Mouse (Mus musculus): ENCODE results near the gene Crispld2.

DNA sequence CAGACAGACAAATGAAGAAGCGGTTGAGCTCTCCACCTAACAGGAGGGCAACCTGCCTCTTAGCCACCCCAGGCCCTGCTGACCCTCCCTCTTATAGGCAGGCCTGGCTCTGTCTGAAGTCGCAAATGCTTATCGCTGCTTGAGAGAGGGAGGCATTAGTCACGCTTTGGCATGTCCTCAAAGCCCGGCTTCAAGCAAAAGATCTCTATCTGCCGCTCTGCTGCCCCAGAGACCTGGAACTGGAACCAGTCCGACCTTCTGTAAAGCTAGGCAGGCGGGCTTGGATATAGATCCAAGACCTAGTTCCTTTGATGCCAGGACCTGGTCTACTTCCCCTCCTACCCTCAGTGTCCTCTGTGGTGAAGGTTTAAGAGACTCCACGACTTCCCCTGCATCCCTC is 80.0 kb downstream of the Crispld2 start:
- no peak for TF ChIP-seq CTCF (IDR thresholded peaks at IDR 0.05; ENCODE audit: extremely low read depth, insufficient read length, insufficient replicate concordance, low read depth, low read length)
- TF ChIP-seq POLR2A (IDR thresholded peaks at IDR 0.05; ENCODE audit: low read depth, low read length) = no peak
